Mouse (Mus musculus) ES-E14 (cell line): ENCODE measurements around the gene Rmnd1. TPM values are rescaled to one million over a fixed set of nuclear protein-coding genes. Genes with fewer than 3 reads are reported as not detected.

Experiments
- DNase-seq: peaks from one replicate; pipeline ENCODE4 v3.0.0-alpha.2; 2013; ENCODE audit warnings: low read depth, low spot score
- H3K27ac ChIP-seq: 2 replicates; pipeline ENCODE4 v1.5.1; 2012; ENCODE audit warnings: low read depth, mild to moderate bottlenecking, low read length, moderate library complexity, mixed read lengths; ENCODE audit not compliant: poor library complexity, insufficient read depth, severe bottlenecking
- H3K36me3 ChIP-seq: 2 replicates; pipeline ENCODE4 v1.6.1; 2012; ENCODE audit warnings: mild to moderate bottlenecking, low read length, moderate library complexity, mixed read lengths; ENCODE audit not compliant: control insufficient read depth, poor library complexity, insufficient read depth, severe bottlenecking
- H3K4me1 ChIP-seq, 2 experiments: fragments of 150-350 bp in 1 of 2; sonication (generic) in 1 of 2; 2 replicates each; pipeline ENCODE4 v1.6.1; 2012; ENCODE audit warnings: low read length in 2 of 2, mild to moderate bottlenecking in 1 of 2, mixed read lengths in 1 of 2; ENCODE audit not compliant: control insufficient read depth in 2 of 2, insufficient read depth in 2 of 2, poor library complexity in 1 of 2
- H3K4me3 ChIP-seq, 2 experiments: fragments of 150-350 bp in 1 of 2; sonication (generic) in 1 of 2; 2 replicates each; pipeline ENCODE4 v1.5.1; 2012; ENCODE audit warnings: low read length in 2 of 2, low read depth in 1 of 2, mild to moderate bottlenecking in 1 of 2, mixed read lengths in 1 of 2; ENCODE audit not compliant: insufficient read depth in 1 of 2, poor library complexity in 1 of 2, severe bottlenecking in 1 of 2
- H3K9ac ChIP-seq: 2 replicates; pipeline ENCODE4 v1.6.1; 2012; ENCODE audit warnings: low read depth, mild to moderate bottlenecking, low read length, mixed read lengths; ENCODE audit not compliant: poor library complexity, insufficient read depth, severe bottlenecking
- H3K9me3 ChIP-seq: fragments of 150-350 bp; sonication (generic); 2 replicates; pipeline ENCODE4 v1.6.1; 2012; ENCODE audit warnings: low read depth, mild to moderate bottlenecking, low read length; ENCODE audit not compliant: control insufficient read depth, insufficient read depth
- CHD2 ChIP-seq: IDR thresholded peaks from 2 replicates; pipeline ENCODE4 v1.6.1; 2014; ENCODE audit warnings: mild to moderate bottlenecking, low read depth, low read length, inconsistent platforms
- HCFC1 ChIP-seq: IDR thresholded peaks from 2 replicates; pipeline ENCODE4 v1.6.1; 2012; ENCODE audit warnings: low read length, inconsistent platforms, borderline replicate concordance; ENCODE audit not compliant: insufficient read depth
- MAFK ChIP-seq: IDR thresholded peaks from 2 replicates; pipeline ENCODE4 v1.6.1; 2014; ENCODE audit warnings: mild to moderate bottlenecking, low read depth, low read length, inconsistent platforms; ENCODE audit not compliant: insufficient read depth
- ZC3H11A ChIP-seq: IDR thresholded peaks from 2 replicates; pipeline ENCODE4 v1.6.1; 2012; ENCODE audit warnings: low read depth, mild to moderate bottlenecking, inconsistent platforms, low read length, borderline replicate concordance
- ZNF384 ChIP-seq: IDR thresholded peaks from 2 replicates; pipeline ENCODE4 v1.6.1; 2012; ENCODE audit warnings: low read depth, low read length, inconsistent platforms
- in situ Hi-C, 2 experiments: fragments of 600-800 bp; cut with MboI; formaldehyde crosslinking; loops; one replicate each; pipeline ENCODE4 v1.15.1; 2025; ENCODE audit warnings: low sequenced_read_pairs in 2 of 2, inconsistent platforms in 1 of 2; ENCODE audit not compliant: unreplicated experiment in 2 of 2
- total RNA-seq: library from RNA; depleted of rRNA; stranded (reverse); fragments of 300-350 nt; gene quantifications from 2 replicates; pipeline ENCODE4 v1.2.3, GENCODE M21; 2012

Rmnd1 gene
- total RNA-seq, 1 experiment = 31.8 TPM

- Histone ChIP-seq H3K27ac (no peak overlapping the region), H3K4me1 (peaks cover 5 to 22% of the 10 kb centered on the region in 2 experiments; a peak in 3 of 4 replicates), H3K4me3 (no peak overlapping the region; a peak in 1 of 4 replicates), H3K36me3 (peaks cover 16% of the 10 kb centered on the region; the same call in 1 of the 2 replicates), H3K9me3 (no peaks in the 10 kb centered on the region), H3K9ac (peak overlapping the region; percentile 30; the same call in 1 of the 2 replicates)
- TF ChIP-seq HCFC1 (no peak), MAFK (no peak), ZC3H11A (no peak), ZNF384 (no peak), CHD2 (no peak)
- no peak for DNase-seq
- in situ Hi-C loops = no loop called here
Observed at GRCm38 (mm10) chr10:4391851-4392250, 40.3 kb downstream of the Rmnd1 start.

DNA sequence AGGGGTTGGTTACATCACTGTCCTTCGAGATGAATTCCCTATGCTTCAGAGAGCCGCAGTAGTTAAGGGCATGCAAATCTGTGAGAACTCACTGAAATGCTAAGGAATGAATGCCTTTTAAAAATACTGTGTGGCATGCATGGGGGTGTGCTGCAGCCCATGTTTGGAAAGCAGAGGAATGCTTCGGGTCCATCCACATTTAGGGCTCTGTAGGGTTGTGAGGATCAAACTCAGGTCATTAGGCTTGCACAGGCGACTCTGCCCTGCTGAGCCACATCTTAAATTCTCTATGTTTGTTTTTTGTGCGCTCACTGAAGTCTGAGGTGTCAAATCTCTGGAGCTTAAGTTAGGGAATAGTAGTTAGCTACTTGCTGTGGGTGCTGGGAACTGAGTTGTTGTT lies 41.1 kb downstream of the Rmnd1 start:
- Histone ChIP-seq H3K4me1 (peaks cover 5 to 22% of the 10 kb centered on the region in 2 experiments; a peak in 3 of 4 replicates), H3K9ac (0 out of 2 replicates have a peak overlapping the region, but pooled peaks have one; percentile 11), H3K36me3 (peaks cover 16% of the 10 kb centered on the region; the same call in 1 of the 2 replicates), H3K4me3 (no peak overlapping the region), H3K27ac (no peak overlapping the region), H3K9me3 (no peaks in the 10 kb centered on the region)
- TF ChIP-seq ZC3H11A (no peak), CHD2 (no peak), MAFK (no peak), HCFC1 (no peak), ZNF384 (no peak)
- no peak for DNase-seq
- in situ Hi-C loops = no loop called here

DNA sequence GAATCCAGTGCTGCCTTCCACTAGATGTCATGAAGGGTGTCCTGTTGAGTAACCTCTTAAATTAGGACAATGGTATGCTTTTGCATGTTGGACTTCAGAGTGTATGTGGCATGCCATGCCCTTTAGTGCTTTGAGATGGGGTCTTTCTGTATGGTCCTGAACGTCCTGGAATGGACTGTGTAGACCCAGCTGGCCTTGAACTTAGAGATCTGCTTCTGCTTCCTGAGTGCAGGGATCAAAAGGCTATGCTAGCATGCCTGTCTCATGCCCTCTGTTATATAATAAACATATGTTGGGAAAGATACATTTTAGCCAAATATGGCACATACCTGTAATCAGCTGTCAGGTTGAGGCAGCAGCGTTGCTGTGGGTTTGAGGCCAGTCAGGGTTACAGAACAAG lies 41.6 kb downstream of the Rmnd1 start:
- H3K36me3 ChIP-seq = peaks cover 16% of the 10 kb centered on the region; the same call in 1 of the 2 replicates
- H3K4me3 ChIP-seq = no peak overlapping the region
- in situ Hi-C loops = no loop called here
- H3K4me1 ChIP-seq = peaks cover 8 to 20% of the 10 kb centered on the region in 2 experiments
- TF ChIP-seq MAFK (no peak), ZC3H11A (no peak), HCFC1 (no peak), CHD2 (no peak), ZNF384 (no peak)
- no peak for DNase-seq
- no peak overlapping the region for H3K27ac ChIP-seq
- H3K9ac ChIP-seq = no peak overlapping the region
- H3K9me3 ChIP-seq = no peaks in the 10 kb centered on the region

DNA sequence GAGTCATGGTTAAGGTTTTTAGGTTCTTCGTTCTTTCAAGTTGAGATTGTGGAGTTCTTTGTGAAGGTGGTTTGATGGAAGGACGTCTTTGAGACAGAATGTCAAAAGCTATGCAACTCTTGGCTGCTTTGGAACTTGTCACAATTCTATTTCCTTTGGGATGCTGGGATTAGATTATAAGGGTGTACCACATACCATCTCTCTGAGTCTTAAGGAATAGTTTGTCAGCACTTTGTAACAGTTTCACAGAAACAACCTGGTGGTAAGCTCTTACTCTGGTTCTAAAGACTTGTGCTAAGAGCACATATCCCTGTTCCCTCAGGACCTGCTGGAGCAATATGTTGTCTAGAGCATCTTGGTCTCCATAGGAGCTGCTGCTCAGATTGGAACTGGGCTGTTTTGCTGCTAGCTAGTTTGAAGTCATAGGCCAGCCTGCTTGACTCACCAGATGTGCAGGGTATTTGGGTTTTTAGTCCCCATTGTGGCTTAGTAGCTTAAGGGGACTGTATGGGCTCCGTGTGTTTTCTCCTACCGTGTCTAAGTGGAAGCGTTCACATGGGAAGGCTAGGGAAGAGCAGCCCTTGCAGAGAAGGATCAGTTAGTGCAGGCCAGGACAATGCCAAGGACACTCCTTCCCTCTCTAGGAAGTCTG lies 42.6 kb downstream of the Rmnd1 start:
- DNase-seq = no peak
- 0 out of 2 replicates have a peak overlapping the region, but pooled peaks have one; percentile 13 for H3K9ac ChIP-seq
- peaks cover 4 to 16% of the 10 kb centered on the region in 2 experiments for H3K4me1 ChIP-seq
- TF ChIP-seq CHD2 (no peak), MAFK (no peak), HCFC1 (no peak)
- H3K36me3 ChIP-seq = peaks cover 16% of the 10 kb centered on the region; the same call in 1 of the 2 replicates
- H3K9me3 ChIP-seq = no peaks in the 10 kb centered on the region
- H3K27ac ChIP-seq = no peak overlapping the region
- in situ Hi-C loops = no loop called here
- peak overlapping the region; percentile 78 to 100 for H3K4me3 ChIP-seq
